ENCODE assay signal across 8 mouse cellular contexts in genomic region chr3:37876016-37876765, GRCm38 (mm10).
DNase-seq lines count a peak whose midpoint lies in the region; ATAC-seq lines count a peak whose summit lies in the region.

No protein-coding gene starts in this region.

- no peak for ATAC-seq in neural tube, embryonic 15.5 days (ENCODE audit: low FRiP score)
- no peak for ATAC-seq in granulocyte monocyte progenitor cell, adult 5-6 weeks (replicated peaks; ENCODE audit: poor library complexity, severe bottlenecking)

- H3K4me2 ChIP-seq in neural tube, embryonic 15.5 days, result no peak overlapping the region

- H3K4me3 ChIP-seq in heart, embryonic 10.5 days, result no peak overlapping the region
- no peak overlapping the region for H3K4me3 ChIP-seq in neural tube, embryonic 15.5 days (replicated peaks)

- 70% methylated on average over 13 of the region's 13 CpGs for WGBS in heart, embryonic 10.5 days
- 74% methylated on average over 13 of the region's 13 CpGs for WGBS in neural tube, embryonic 15.5 days

- no peaks in the 10 kb centered on the region for H3K36me3 ChIP-seq in heart, embryonic 10.5 days
- no peaks in the 10 kb centered on the region for H3K36me3 ChIP-seq in neural tube, embryonic 15.5 days

- DNase-seq in kidney, adult 11 months, result peak; percentile 15
- DNase-seq in kidney, adult 18-20 months, result no peak
- DNase-seq in heart, embryonic 10.5 days (ENCODE audit: low spot score), result no peak
- peak; percentile 43 for DNase-seq in kidney, postnatal 10 days
- DNase-seq in right cerebral cortex, adult 18-20 months, result no peak
- DNase-seq in natural killer cell, adult 2 months (ENCODE audit: low spot score in 2 of 2), result no peak

- peak overlapping the region; percentile 83 for H3K27ac ChIP-seq in heart, embryonic 10.5 days
- 0 out of 2 replicates have a peak overlapping the region, but pooled peaks have one; percentile 23 for H3K27ac ChIP-seq in neural tube, embryonic 15.5 days (replicated peaks)

- no peaks in the 10 kb centered on the region for H3K9me3 ChIP-seq in heart, embryonic 10.5 days
- H3K9me3 ChIP-seq in neural tube, embryonic 15.5 days (replicated peaks), result no peaks in the 10 kb centered on the region

- H3K9ac ChIP-seq in neural tube, embryonic 15.5 days (replicated peaks), result no peak overlapping the region

- no peaks in the 10 kb centered on the region for H3K27me3 ChIP-seq in heart, embryonic 10.5 days (ENCODE audit: insufficient read depth, poor library complexity, severe bottlenecking)
- no peaks in the 10 kb centered on the region for H3K27me3 ChIP-seq in neural tube, embryonic 15.5 days (replicated peaks)

- peaks cover 24% of the 10 kb centered on the region for H3K4me1 ChIP-seq in heart, embryonic 10.5 days
- H3K4me1 ChIP-seq in neural tube, embryonic 15.5 days, result 0 out of 2 replicates have a peak, but pooled peaks cover 5% of the 10 kb centered on the region

Comparison
In these comparisons a context has a peak if more than half of its experiments do, and no peak if none do; other contexts are left out.
1. DNase-seq: peak in kidney, adult 11 months (single experiment) and kidney, postnatal 10 days (single experiment); none in kidney, adult 18-20 months (single experiment), heart, embryonic 10.5 days (single experiment), right cerebral cortex, adult 18-20 months (single experiment) and natural killer cell, adult 2 months (0 of 2).